ENCODE assay signal across 19 mouse cellular contexts in genomic region chr7:35065958-35066357, GRCm38 (mm10). TPM values are rescaled to one million over a fixed set of nuclear protein-coding genes. Genes with fewer than 3 reads are reported as not detected.
DNase-seq lines count a peak whose midpoint lies in the region; ATAC-seq and TF ChIP-seq lines count a peak whose summit lies in the region.
"Had no signal": no experiment of that assay in that cellular context is flagged by ENCODE, and none has a peak within 500 bp of the region (broad histone marks: within the 10 kb centered on the region; RNA-seq: fewer than 3 reads in every experiment).

No protein-coding gene starts in this region.

- H3K4me3 ChIP-seq in liver, postnatal 0 days (ENCODE audit: low read depth, low read length), result no peak overlapping the region
- no peak overlapping the region for H3K4me3 ChIP-seq in bone marrow macrophage, adult 2 months (ENCODE audit: insufficient read depth, low read length)
- H3K4me3 ChIP-seq in brown adipose tissue, adult 24 weeks (ENCODE audit: insufficient read depth, low read depth, low read length), result no peak overlapping the region
- H3K4me3 ChIP-seq in forebrain, embryonic 16.5 days (replicated peaks; ENCODE audit: low read length), result no peak overlapping the region
- H3K4me3 ChIP-seq: embryonic facial prominence, embryonic 10.5 days; hindbrain, embryonic 12.5 days had no signal

- DNase-seq in liver, postnatal 0 days, result no peak
- DNase-seq in liver (no peak), adipocyte (ENCODE audit: low spot score) (no peak)
- DNase-seq in monocyte, adult 2 months (ENCODE audit: low read depth in 1 of 2, low spot score in 2 of 2), result peak; percentile 24 to 32
- DNase-seq: adrenal gland, adult 8-10 months; adrenal gland, postnatal 36 days; cerebellum, adult 11-12 months; cerebellum, adult 9-10 months; cerebellum, postnatal 25 days; gastrocnemius, postnatal 10 days; heart, postnatal 10 days; heart, postnatal 4 days had no signal

- H3K4me2 ChIP-seq in liver, postnatal 0 days (ENCODE audit: low read depth, low read length), result no peak overlapping the region
- no peak overlapping the region for H3K4me2 ChIP-seq in forebrain, embryonic 16.5 days (ENCODE audit: low read length)
- H3K4me2 ChIP-seq: hindbrain, embryonic 12.5 days had no signal

- no peaks in the 10 kb centered on the region for H3K27me3 ChIP-seq in liver, postnatal 0 days (ENCODE audit: insufficient read depth, low read length)
- no peaks in the 10 kb centered on the region for H3K27me3 ChIP-seq in forebrain, embryonic 16.5 days (replicated peaks; ENCODE audit: control insufficient read depth, insufficient read depth, low read length)
- H3K27me3 ChIP-seq: hindbrain, embryonic 12.5 days had no signal

- no peak overlapping the region for H3K9ac ChIP-seq in liver, postnatal 0 days (replicated peaks)
- no peak overlapping the region for H3K9ac ChIP-seq in forebrain, embryonic 16.5 days (replicated peaks; ENCODE audit: low read depth, low read length)
- H3K9ac ChIP-seq: hindbrain, embryonic 12.5 days had no signal

- no peak for TF ChIP-seq POLR2A in bone marrow macrophage, adult 2 months (IDR thresholded peaks at IDR 0.05; ENCODE audit: borderline replicate concordance, low read depth, low read length)

- no peak for TF ChIP-seq CTCF in liver, postnatal 0 days (IDR thresholded peaks at IDR 0.05; ENCODE audit: low read depth)
- TF ChIP-seq CTCF in bone marrow macrophage, adult 2 months (IDR thresholded peaks at IDR 0.05; ENCODE audit: low read depth, low read length), result no peak

- TF ChIP-seq EP300 in liver, postnatal 0 days (IDR thresholded peaks at IDR 0.05; ENCODE audit: low read depth), result no peak

- H3K27ac ChIP-seq in liver, postnatal 0 days (ENCODE audit: low read depth), result 0 out of 2 replicates have a peak overlapping the region, but pooled peaks have one; percentile 44
- peak overlapping the region; percentile 35 for H3K27ac ChIP-seq in bone marrow macrophage, adult 2 months (ENCODE audit: insufficient read depth, low read depth, low read length)
- peak overlapping the region; percentile 23; the same call in 1 of the 2 replicates for H3K27ac ChIP-seq in brown adipose tissue, adult 24 weeks (replicated peaks; ENCODE audit: low read depth, low read length)
- H3K27ac ChIP-seq in forebrain, embryonic 16.5 days (ENCODE audit: low read length), result no peak overlapping the region
- H3K27ac ChIP-seq: embryonic facial prominence, embryonic 10.5 days; hindbrain, embryonic 12.5 days had no signal

- H3K4me1 ChIP-seq in liver, postnatal 0 days (ENCODE audit: insufficient read depth), result no peaks in the 10 kb centered on the region
- H3K4me1 ChIP-seq in bone marrow macrophage, adult 2 months (ENCODE audit: control insufficient read depth, insufficient read depth, low read length), result peaks cover 25% of the 10 kb centered on the region
- no peaks in the 10 kb centered on the region for H3K4me1 ChIP-seq in brown adipose tissue, adult 24 weeks (ENCODE audit: control insufficient read depth, insufficient read depth, insufficient read length, low read length)
- H3K4me1 ChIP-seq in forebrain, embryonic 16.5 days (replicated peaks; ENCODE audit: control insufficient read depth, insufficient read depth, low read length), result no peaks in the 10 kb centered on the region
- H3K4me1 ChIP-seq: embryonic facial prominence, embryonic 10.5 days; hindbrain, embryonic 12.5 days had no signal

- no peaks in the 10 kb centered on the region for H3K9me3 ChIP-seq in liver, postnatal 0 days (ENCODE audit: low read length)
- H3K9me3 ChIP-seq in forebrain, embryonic 16.5 days (ENCODE audit: control insufficient read depth, low read length), result no peaks in the 10 kb centered on the region
- H3K9me3 ChIP-seq: embryonic facial prominence, embryonic 10.5 days; hindbrain, embryonic 12.5 days had no signal

- ATAC-seq in liver, postnatal 0 days, result no peak
- no peak for ATAC-seq in forebrain, embryonic 16.5 days
- ATAC-seq: forebrain, embryonic 14.5 days; inflammation-experienced regulatory T-cells, adult 6 months had no signal

- H3K36me3 ChIP-seq in liver, postnatal 0 days (replicated peaks; ENCODE audit: insufficient read depth, low read length), result no peaks in the 10 kb centered on the region
- H3K36me3 ChIP-seq in forebrain, embryonic 16.5 days (ENCODE audit: control insufficient read depth, insufficient read depth), result no peaks in the 10 kb centered on the region
- H3K36me3 ChIP-seq: embryonic facial prominence, embryonic 10.5 days; hindbrain, embryonic 12.5 days had no signal

- 69% methylated on average over 3 of the region's 3 CpGs for WGBS in liver, postnatal 0 days (ENCODE audit: insufficient replicate concordance)
- 100% methylated on average over 2 of the region's 3 CpGs for WGBS in forebrain, embryonic 16.5 days

RNA-seq across cellular contexts. Expression of gene Cebpg, which starts 9.6 kb away (rescaled TPM):
- polyA plus RNA-seq in liver, postnatal 0 days (2015; fragmentation: Nextera tagmentation; extraction: Ambion mirVana), result 30.8 and 35.2 TPM in 2 replicates
- 42.6 and 43.2 TPM in 2 replicates for polyA plus RNA-seq in bone marrow macrophage, adult 2 months (2012; ENCODE audit: insufficient read depth, insufficient read length, missing spikeins)
- polyA plus RNA-seq in brown adipose tissue, adult 24 weeks (2012; ENCODE audit: insufficient read depth, insufficient read length, missing spikeins), result 45.5 and 53.7 TPM in 2 replicates
- polyA plus RNA-seq in forebrain, embryonic 16.5 days (2015; fragmentation: Nextera tagmentation; extraction: Ambion mirVana), result 48.4 and 54.8 TPM in 2 replicates

RNA-seq across cellular contexts. Expression of gene Cebpa, which starts 53.1 kb away (rescaled TPM):
- 20.2 and 34.0 TPM in 2 replicates for polyA plus RNA-seq in liver, postnatal 0 days (2015; fragmentation: Nextera tagmentation; extraction: Ambion mirVana)
- polyA plus RNA-seq in bone marrow macrophage, adult 2 months (2012; ENCODE audit: insufficient read depth, insufficient read length, missing spikeins), result 78.9 and 79.1 TPM in 2 replicates
- 427 and 435 TPM in 2 replicates for polyA plus RNA-seq in brown adipose tissue, adult 24 weeks (2012; ENCODE audit: insufficient read depth, insufficient read length, missing spikeins)
- 0.32 and 0.40 TPM in 2 replicates for polyA plus RNA-seq in forebrain, embryonic 16.5 days (2015; fragmentation: Nextera tagmentation; extraction: Ambion mirVana)

Comparison
In these comparisons a context has a peak if more than half of its experiments do, and no peak if none do; other contexts are left out.
1. DNase-seq: peak in monocyte, adult 2 months (2 of 2); none in liver, postnatal 0 days (single experiment), liver (single experiment) and adipocyte (single experiment).
2. RNA of gene Cebpa, which starts 53.1 kb away (polyA plus RNA-seq): 427 to 435 TPM in brown adipose tissue, adult 24 weeks, 78.9 to 79.1 TPM in bone marrow macrophage, adult 2 months and 20.2 to 34.0 TPM in liver, postnatal 0 days; 0.32 to 0.40 TPM in forebrain, embryonic 16.5 days; every median in the first group is over 10 times any median in the second.